Mouse (Mus musculus) intestine, embryonic 15.5 days (tissue): ENCODE data around the gene Klhl36. TPM values are rescaled to one million over a fixed set of nuclear protein-coding genes. Genes with fewer than 3 reads are reported as not detected.
A peak's percentile ranks its signal among the peaks of the same experiment; 100 is the strongest.

Source experiments
- ATAC-seq: fragments of 200-750 bp; cut with Nextera tagmentation; 2 replicates; pipeline ENCODE4 v1.8.0; 2017; ENCODE audit warnings: moderate TSS enrichment, moderate library complexity
- H3K27ac ChIP-seq: fragments of 300-500 bp; sonication (generic); 2 replicates; pipeline ENCODE4 v1.5.1; 2015; ENCODE audit warnings: mild to moderate bottlenecking, inconsistent platforms
- H3K27me3 ChIP-seq: fragments of 300-500 bp; sonication (generic); replicated peaks from 2 replicates; pipeline ENCODE4 v1.6.1; 2015; ENCODE audit warnings: inconsistent platforms
- H3K36me3 ChIP-seq: fragments of 300-500 bp; sonication (generic); 2 replicates; pipeline ENCODE4 v1.6.1; 2015; ENCODE audit warnings: inconsistent platforms
- H3K4me1 ChIP-seq: fragments of 300-500 bp; sonication (generic); replicated peaks from 2 replicates; pipeline ENCODE4 v1.6.1; 2015; ENCODE audit warnings: inconsistent platforms
- H3K4me2 ChIP-seq: fragments of 300-500 bp; sonication (generic); replicated peaks from 2 replicates; pipeline ENCODE4 v1.6.1; 2015; ENCODE audit warnings: mild to moderate bottlenecking, inconsistent platforms
- H3K4me3 ChIP-seq: fragments of 300-500 bp; sonication (generic); replicated peaks from 2 replicates; pipeline ENCODE4 v1.5.1; 2015; ENCODE audit warnings: inconsistent platforms
- H3K9ac ChIP-seq: fragments of 300-500 bp; sonication (generic); 2 replicates; pipeline ENCODE4 v1.6.1; 2015; ENCODE audit warnings: inconsistent platforms
- H3K9me3 ChIP-seq: fragments of 300-500 bp; sonication (generic); 2 replicates; pipeline ENCODE4 v1.6.1; 2016; ENCODE audit warnings: inconsistent platforms
- whole genome bisulfite sequencing: fragments of 180-500 bp; shearing (Covaris S2); methylation state at CpG from one replicate; pipeline ENCODE4 v1.1.7; 2015; 5-methylcytosine and 5-hydroxymethylcytosine counted together
- polyA plus RNA-seq: library from polyadenylated mRNA; unstranded; fragments of >200 nt; fragmentation: Nextera tagmentation; extraction: Ambion mirVana; gene quantifications from 2 replicates; pipeline ENCODE4 v1.2.1, GENCODE M21; 2015

The Klhl36 gene
- polyA plus RNA-seq, 1 experiment from 2014 or later = 12.4 TPM

DNA sequence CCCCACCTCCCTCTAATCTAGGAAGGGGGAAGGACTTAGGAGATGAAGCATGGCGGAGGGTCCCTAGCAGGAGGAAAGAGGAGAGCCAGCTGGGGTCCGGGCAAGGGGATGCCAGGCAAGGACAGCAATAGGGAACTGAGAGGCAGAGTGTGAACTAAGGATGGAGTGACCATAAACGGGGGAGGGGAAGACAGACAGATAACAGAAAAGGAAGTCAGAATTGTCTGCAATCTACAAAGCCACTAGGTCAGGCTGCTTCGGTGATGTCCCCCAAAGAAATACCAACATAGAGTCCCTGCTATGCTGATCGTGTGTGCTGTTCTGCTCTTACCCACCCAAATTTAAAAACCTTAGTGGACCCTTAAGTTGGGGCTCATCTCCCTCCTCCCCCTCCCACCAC, 35.1 kb upstream of the Klhl36 start:
- Histone ChIP-seq H3K27ac (no peak overlapping the region), H3K4me3 (no peak overlapping the region), H3K9me3 (no peaks in the 10 kb centered on the region), H3K9ac (no peak overlapping the region), H3K36me3 (no peaks in the 10 kb centered on the region), H3K4me1 (peaks cover 70% of the 10 kb centered on the region), H3K4me2 (no peak overlapping the region), H3K27me3 (no peaks in the 10 kb centered on the region)
- ATAC-seq = no peak
- 63% methylated on average over 5 of the region's 5 CpGs for WGBS

DNA sequence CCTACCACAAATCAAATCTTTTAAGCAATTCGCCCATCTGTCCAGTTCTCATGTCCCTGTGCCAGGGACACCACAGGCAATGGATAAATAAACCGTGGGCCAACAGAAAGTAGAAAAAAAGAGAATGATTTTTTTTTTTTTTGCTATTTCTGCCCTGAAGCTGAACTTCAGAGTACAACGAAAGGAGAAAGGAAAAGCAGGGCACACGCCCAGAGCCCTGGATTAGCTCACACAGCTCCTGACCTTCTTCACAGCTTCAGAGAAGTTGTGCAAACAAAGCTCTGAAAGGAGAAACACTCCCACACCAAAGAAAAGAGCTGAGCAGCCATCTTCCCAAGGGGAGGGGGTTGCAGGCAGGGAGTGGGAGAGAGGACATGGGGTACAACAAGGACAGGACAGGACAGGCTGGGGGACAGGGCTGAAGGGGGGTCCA, 34.3 kb upstream of the Klhl36 start:
- Histone ChIP-seq H3K9ac (no peak overlapping the region), H3K4me3 (no peak overlapping the region), H3K27me3 (no peaks in the 10 kb centered on the region), H3K27ac (peak overlapping the region; percentile 54), H3K4me2 (0 out of 2 replicates have a peak overlapping the region, but pooled peaks have one; percentile 3), H3K9me3 (no peaks in the 10 kb centered on the region), H3K36me3 (no peaks in the 10 kb centered on the region), H3K4me1 (peaks cover 78% of the 10 kb centered on the region)
- WGBS = 25% methylated on average over 4 of the region's 4 CpGs
- no peak for ATAC-seq

DNA sequence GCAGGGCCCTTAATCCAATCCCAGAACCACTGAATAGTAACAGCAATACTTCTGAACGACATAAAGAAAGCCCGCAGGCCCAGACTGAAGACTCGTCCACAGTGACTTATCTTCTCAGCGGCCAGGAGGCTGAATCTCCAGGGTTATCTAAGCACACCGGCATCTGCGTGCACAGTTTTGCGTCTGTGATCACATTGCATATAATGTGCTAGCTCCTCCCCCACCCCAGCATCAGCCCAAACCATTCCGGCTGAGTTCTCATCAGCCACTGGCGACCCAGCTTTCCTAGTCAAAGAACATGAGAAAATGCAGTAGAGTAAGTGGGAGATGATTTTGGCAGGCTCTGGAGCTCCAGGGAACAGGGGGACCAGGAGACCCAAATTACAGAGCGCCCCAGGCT, 33.1 kb upstream of the Klhl36 start:
- H3K36me3 ChIP-seq = no peaks in the 10 kb centered on the region
- no peaks in the 10 kb centered on the region for H3K9me3 ChIP-seq
- no peak overlapping the region for H3K27ac ChIP-seq
- peaks cover 86% of the 10 kb centered on the region for H3K4me1 ChIP-seq
- no peak overlapping the region for H3K9ac ChIP-seq
- no peak overlapping the region for H3K4me3 ChIP-seq
- ATAC-seq = no peak
- no peaks in the 10 kb centered on the region for H3K27me3 ChIP-seq
- no peak overlapping the region for H3K4me2 ChIP-seq
- 67% methylated on average over 10 of the region's 10 CpGs for WGBS

DNA sequence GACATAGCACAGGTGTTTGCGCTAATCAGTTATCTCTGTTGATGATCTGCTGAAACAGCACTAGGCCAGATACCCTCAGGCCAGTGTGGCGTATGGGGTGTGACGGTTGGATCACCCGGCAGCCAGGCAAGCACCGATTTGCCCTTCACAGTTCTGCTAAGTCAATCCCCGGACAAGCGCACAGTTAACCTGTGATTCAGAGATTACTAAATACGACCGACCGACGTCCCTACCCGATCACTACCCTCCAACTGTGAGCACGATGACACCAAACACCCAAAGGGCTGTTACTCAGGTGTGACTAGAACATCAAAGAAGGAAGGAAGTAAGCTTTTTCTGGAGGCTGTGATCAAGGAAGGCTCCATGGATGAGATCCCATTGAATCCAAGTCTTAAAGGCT, 32.6 kb upstream of the Klhl36 start:
- peaks cover 84% of the 10 kb centered on the region for H3K4me1 ChIP-seq
- no peaks in the 10 kb centered on the region for H3K36me3 ChIP-seq
- 67% methylated on average over 13 of the region's 13 CpGs for WGBS
- ATAC-seq = no peak
- 0 out of 2 replicates have a peak overlapping the region, but pooled peaks have one; percentile 17 for H3K27ac ChIP-seq
- H3K4me3 ChIP-seq = no peak overlapping the region
- no peaks in the 10 kb centered on the region for H3K27me3 ChIP-seq
- H3K4me2 ChIP-seq = no peak overlapping the region
- no peaks in the 10 kb centered on the region for H3K9me3 ChIP-seq
- no peak overlapping the region for H3K9ac ChIP-seq

DNA sequence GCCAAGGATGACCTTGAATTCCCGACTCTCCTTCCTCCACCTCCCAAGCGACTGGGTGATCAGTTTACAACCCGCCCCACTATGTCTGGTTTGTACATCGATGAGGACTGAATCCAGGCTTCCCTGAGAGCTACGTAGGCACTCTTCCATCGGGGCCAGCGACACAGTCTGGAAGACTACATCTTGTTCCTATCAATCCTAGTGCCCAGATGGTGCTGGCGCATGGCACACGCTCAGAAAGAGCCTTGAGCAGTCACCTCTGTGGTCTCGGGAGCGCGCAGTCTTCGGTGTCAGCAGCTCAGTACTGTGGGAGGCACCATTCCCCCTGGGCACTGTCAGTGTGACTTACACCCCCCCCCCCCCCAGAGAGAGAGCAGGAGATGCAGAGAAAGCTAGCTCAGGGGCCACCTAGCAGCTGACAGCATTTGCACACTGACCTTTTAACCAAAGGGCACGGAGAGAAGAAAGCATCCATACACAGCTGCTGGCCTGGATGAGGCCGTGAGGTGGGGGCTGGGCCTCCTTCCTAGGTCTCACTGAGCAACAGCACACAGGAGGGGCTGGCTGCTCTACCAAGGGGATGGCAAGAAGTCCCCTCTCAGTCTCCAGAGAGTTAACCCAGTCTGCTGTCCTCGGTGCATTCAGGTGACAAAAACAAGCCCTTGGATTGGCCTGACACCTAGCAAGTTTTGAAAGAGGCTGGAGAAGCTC, 32.0 kb upstream of the Klhl36 start:
- Histone ChIP-seq H3K9ac (no peak overlapping the region), H3K4me2 (0 out of 2 replicates have a peak overlapping the region, but pooled peaks have one; percentile 5), H3K4me3 (no peak overlapping the region), H3K27ac (0 out of 2 replicates have a peak overlapping the region, but pooled peaks have one; percentile 17), H3K4me1 (peaks cover 84% of the 10 kb centered on the region), H3K9me3 (no peaks in the 10 kb centered on the region), H3K27me3 (no peaks in the 10 kb centered on the region), H3K36me3 (no peaks in the 10 kb centered on the region)
- no peak for ATAC-seq
- WGBS = 49% methylated on average over 16 of the region's 16 CpGs

DNA sequence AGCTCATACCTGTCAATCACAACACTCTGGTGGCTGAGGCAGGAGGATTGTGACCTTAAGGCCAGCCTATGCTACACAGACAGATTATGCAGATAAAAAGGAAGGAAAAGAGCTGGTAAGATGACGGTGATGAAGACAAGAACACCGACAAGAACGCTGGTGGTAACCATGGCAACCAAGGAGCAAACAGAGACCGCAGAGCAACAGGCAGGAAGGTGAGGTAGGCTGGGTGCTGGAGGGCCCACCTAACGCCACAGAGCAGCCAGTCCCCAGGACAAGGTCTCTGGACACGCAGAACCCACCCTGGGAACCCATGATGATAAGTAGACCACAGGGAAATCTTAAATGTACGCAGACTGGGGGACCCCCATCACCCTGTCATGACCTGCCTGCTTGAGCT, 31.5 kb upstream of the Klhl36 start:
- Histone ChIP-seq H3K27ac (0 out of 2 replicates have a peak overlapping the region, but pooled peaks have one; percentile 86), H3K36me3 (no peaks in the 10 kb centered on the region), H3K27me3 (no peaks in the 10 kb centered on the region), H3K4me2 (0 out of 2 replicates have a peak overlapping the region, but pooled peaks have one; percentile 44), H3K4me3 (no peak overlapping the region), H3K9ac (no peak overlapping the region), H3K4me1 (peaks cover 84% of the 10 kb centered on the region), H3K9me3 (no peaks in the 10 kb centered on the region)
- ATAC-seq = no peak
- 37% methylated on average over 7 of the region's 7 CpGs for WGBS

DNA sequence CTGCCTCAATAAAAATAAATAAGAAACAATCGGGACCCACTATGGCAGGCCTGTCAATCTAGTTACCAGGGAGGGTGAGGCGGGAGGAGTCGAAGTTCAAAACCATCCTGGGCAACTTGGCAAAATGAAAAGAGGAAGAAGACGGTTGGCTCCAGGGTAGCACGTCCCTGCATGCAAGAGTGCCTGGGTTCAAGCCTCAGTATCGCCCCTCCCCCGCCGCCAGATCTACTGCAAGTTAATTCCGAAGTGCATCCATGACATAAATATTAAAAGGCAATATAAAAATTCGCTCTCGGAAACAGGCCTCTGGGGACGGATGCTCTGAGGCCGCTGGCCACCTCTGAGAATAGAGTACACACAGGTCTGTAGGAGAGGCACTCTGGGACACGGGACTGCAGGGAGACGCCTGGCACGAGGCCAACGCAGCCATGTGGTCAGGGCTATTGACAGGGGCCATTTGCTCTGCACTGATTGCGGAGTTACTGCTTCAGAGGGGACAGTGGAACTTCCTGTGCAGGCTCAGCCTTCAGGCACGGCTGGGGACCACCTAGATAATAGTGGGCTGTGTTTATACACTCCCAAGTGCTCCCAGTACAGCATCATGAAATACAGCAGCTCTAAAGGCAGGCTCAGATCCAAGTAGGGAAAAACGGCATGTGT, 30.6 kb upstream of the Klhl36 start:
- Histone ChIP-seq H3K9me3 (no peaks in the 10 kb centered on the region), H3K4me1 (peaks cover 82% of the 10 kb centered on the region), H3K27me3 (no peaks in the 10 kb centered on the region), H3K27ac (peak overlapping the region; percentile 86), H3K4me2 (peak overlapping the region; percentile 44), H3K9ac (peak overlapping the region; percentile 6; the same call in 1 of the 2 replicates), H3K36me3 (no peaks in the 10 kb centered on the region), H3K4me3 (0 out of 2 replicates have a peak overlapping the region, but pooled peaks have one; percentile 0)
- ATAC-seq = peak; percentile 80
- WGBS = 19% methylated on average over 20 of the region's 20 CpGs

DNA sequence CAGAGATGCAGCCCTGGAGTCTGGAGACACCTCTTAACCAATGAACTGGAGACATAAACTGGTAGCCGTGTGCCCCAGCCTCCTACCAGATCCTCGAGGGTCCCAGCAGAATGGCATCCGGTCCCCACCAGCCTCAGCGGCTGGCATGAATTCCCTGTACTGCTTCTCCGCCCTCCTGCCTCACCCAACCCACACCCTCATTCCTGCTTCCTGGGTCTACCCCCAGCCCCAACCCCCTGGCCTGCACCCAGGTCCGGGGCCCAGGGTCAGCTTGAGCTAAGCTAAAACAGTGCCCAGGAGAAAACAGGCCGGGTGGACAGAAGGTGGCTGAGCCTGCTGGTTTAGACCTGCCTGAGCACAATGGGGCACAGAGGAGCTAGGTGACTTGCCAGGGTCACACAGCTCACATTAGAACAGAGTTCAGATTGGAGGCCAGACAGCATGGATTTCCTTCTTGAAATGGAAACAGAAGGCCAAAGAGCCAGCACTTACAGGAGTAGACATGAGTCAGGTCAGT, 29.9 kb upstream of the Klhl36 start:
- Histone ChIP-seq H3K4me1 (peaks cover 82% of the 10 kb centered on the region), H3K4me3 (0 out of 2 replicates have a peak overlapping the region, but pooled peaks have one; percentile 0), H3K36me3 (no peaks in the 10 kb centered on the region), H3K9ac (peak overlapping the region; percentile 6; the same call in 1 of the 2 replicates), H3K9me3 (no peaks in the 10 kb centered on the region), H3K27ac (peak overlapping the region; percentile 86), H3K27me3 (no peaks in the 10 kb centered on the region), H3K4me2 (peak overlapping the region; percentile 44)
- peak; percentile 26 for ATAC-seq
- 24% methylated on average over 7 of the region's 7 CpGs for WGBS

DNA sequence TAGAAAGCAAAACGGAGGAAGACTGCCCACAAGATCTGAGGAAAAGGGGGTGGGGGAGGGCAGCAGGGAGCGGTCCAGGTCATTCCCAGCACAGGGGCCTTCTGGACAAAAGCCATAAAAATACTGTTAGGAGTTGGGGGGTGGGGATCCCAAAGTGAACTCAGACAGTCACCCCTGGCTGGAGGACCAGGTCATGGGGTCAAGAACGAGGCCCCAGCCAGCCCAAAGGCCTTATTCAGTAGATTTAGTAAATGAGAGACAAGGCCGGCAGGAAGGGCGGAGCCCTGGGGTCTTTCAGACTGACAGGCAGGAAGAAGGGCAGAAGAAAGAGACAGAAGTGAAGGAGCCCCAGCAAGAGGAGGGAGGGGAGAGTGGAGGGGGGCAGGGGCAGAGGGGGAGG, 29.1 kb upstream of the Klhl36 start:
- Histone ChIP-seq H3K36me3 (no peaks in the 10 kb centered on the region), H3K4me1 (peaks cover 82% of the 10 kb centered on the region), H3K4me3 (no peak overlapping the region), H3K27ac (peak overlapping the region; percentile 86), H3K9me3 (no peaks in the 10 kb centered on the region), H3K9ac (no peak overlapping the region), H3K4me2 (peak overlapping the region; percentile 44), H3K27me3 (no peaks in the 10 kb centered on the region)
- no peak for ATAC-seq
- WGBS = 24% methylated on average over 5 of the region's 5 CpGs

DNA sequence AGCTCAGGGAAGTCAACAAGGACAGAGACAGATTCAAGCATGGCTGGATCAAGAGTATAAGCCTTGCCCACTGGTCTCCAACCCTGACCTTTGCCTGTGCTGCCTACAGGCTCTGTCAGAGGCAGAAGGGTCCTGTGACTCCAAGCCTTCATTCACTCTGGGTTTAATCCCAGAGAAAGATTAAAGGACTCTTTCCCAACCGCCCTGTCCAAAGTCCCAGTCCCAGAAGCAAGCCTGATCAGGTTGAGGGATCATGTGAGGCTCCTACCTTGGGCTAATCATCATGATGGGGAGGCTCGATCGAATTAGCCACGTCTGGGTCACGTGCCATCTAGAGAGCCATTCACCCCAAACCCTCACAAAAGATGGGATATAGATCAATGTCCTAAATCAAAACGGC, 27.4 kb upstream of the Klhl36 start:
- ATAC-seq = peak; percentile 31
- peaks cover 72% of the 10 kb centered on the region for H3K4me1 ChIP-seq
- WGBS = 68% methylated on average over 6 of the region's 6 CpGs

DNA sequence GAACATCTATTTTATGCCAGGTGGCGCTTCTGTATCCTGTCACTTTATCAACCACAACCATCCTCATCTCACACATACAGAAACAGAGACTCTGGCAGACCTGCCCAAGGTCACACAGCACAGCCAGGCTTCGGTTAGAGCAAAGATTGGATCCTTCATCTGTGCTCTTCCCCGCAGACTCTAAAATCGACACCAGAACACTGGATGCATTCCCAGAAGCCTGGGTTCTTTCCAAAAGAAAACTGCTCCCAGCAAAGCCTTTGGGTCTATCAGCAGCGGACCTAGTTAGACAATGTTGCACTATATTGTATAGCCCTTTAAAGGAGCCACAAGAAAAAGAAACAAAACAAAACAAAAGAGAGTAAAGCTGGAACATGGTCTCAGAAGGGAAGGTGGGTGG, 26.8 kb upstream of the Klhl36 start:
- ATAC-seq = no peak
- Histone ChIP-seq H3K4me2 (peak overlapping the region; percentile 20; the same call in 1 of the 2 replicates), H3K9me3 (no peaks in the 10 kb centered on the region), H3K36me3 (no peaks in the 10 kb centered on the region), H3K27ac (peak overlapping the region; percentile 29; the same call in 1 of the 2 replicates), H3K9ac (no peak overlapping the region), H3K4me1 (peaks cover 67% of the 10 kb centered on the region), H3K27me3 (no peaks in the 10 kb centered on the region), H3K4me3 (no peak overlapping the region)
- WGBS = 80% methylated on average over 5 of the region's 5 CpGs

More for the DNA sequence above, 27.4 kb upstream of the Klhl36 start:
- H3K27ac ChIP-seq = peak overlapping the region; percentile 29; the same call in 1 of the 2 replicates
- H3K9me3 ChIP-seq = no peaks in the 10 kb centered on the region
- no peak overlapping the region for H3K4me3 ChIP-seq
- H3K36me3 ChIP-seq = no peaks in the 10 kb centered on the region
- H3K27me3 ChIP-seq = no peaks in the 10 kb centered on the region
- H3K4me2 ChIP-seq = peak overlapping the region; percentile 20; the same call in 1 of the 2 replicates
- H3K9ac ChIP-seq = no peak overlapping the region

DNA sequence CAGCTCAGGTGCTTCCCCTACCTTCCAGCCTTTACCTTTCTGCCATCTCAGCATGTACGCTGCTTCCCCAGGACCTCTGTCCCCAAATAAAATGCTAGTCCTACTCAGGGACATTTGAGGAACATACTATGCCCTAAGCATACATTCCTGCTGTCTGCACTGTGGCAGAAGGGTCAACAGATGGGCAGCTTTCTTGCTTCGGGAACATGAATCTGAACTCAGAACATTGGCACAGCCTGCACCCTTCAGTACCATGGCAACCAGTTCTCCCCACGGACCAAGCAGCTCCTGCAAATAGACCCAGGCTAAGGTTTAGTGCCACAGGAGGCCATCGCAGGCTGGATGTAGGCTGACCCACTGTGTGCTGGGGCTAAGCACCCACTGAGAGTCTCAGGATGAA, 25.2 kb upstream of the Klhl36 start:
- H3K36me3 ChIP-seq = no peaks in the 10 kb centered on the region
- no peaks in the 10 kb centered on the region for H3K27me3 ChIP-seq
- peaks cover 58% of the 10 kb centered on the region for H3K4me1 ChIP-seq
- ATAC-seq = no peak
- WGBS = 80% methylated on average over 4 of the region's 4 CpGs
- H3K9ac ChIP-seq = no peak overlapping the region
- H3K4me3 ChIP-seq = no peak overlapping the region
- H3K9me3 ChIP-seq = no peaks in the 10 kb centered on the region
- peak overlapping the region; percentile 64; the same call in 1 of the 2 replicates for H3K27ac ChIP-seq
- peak overlapping the region; percentile 81; the same call in 1 of the 2 replicates for H3K4me2 ChIP-seq
